Mouse (Mus musculus) adrenal gland, postnatal 4 days (tissue): Measurements from ENCODE around the gene Dnaaf2. TPM values are rescaled to one million over a fixed set of nuclear protein-coding genes. Genes with fewer than 3 reads are reported as not detected.
"Not testable (repeated sequence)": the region's sequence is repeated elsewhere in the genome, so short reads cannot be mapped to it uniquely, and the experiment has no call there.

ENCODE experiments used
- DNase-seq, 2 experiments: peaks; one replicate each; pipeline ENCODE4 v3.0.0; 2021 to 2022; ENCODE audit warnings: low spot score in 2 of 2, mixed read lengths in 2 of 2
- microRNA-seq: library from miRNA; unstranded; fragments of <30 nt; microRNA quantifications from one replicate; pipeline ENCODE4 v1.2.0, GENCODE M21; 2021
- total RNA-seq, 2 experiments: library from RNA; stranded (reverse); gene quantifications; 2 replicates each; pipeline ENCODE4 v1.2.3; 2021

Dnaaf2 gene
- total RNA-seq, 2 experiments from 2014 or later: 1.9 to 2.0 TPM

GRCm38 (mm10) chr12:69166861-69167581 is 31.2 kb downstream of the Dnaaf2 start:
- DNase-seq: not testable (repeated sequence)

DNA sequence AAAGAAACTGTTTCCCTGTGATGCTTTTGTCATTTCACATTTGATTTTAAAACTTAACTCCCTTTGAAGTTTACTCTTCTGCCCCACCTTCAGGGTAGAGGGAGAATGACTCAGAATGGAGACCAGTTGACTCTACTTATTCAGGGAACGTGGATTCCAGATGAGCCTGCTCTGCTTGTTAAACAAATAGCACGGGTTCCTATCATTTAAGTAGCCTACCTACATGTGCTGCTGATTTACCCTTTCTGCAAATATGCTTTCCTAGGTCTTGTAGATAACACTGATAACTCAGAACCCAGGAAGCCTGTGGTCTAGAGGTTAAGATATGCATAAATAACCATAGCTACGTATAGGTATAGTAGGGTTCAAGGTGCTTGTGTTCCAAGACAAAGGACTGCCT is 33.3 kb downstream of the Dnaaf2 start:
- DNase-seq: no peak

GRCm38 (mm10) chr12:69163586-69163985 is 34.6 kb downstream of the Dnaaf2 start:
- not testable (repeated sequence) for DNase-seq

DNA sequence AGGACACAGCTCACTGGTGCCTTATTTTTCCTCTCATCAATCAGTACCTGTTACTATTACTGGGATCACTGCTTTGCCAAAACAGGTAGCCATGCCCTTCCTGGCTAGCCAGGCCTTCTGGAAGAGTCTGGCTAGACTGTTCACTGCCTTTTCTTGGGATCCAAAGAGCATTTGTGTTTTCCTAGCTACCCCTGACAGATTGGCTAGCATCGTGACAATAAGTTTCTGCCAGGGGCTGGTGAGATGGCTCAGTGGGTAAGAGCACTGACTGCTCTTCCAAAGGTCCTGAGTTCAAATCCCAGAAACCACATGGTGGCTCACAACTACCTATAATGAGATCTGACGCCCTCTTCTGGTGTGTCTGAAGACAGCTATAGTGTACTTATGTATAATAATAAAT is 37.6 kb downstream of the Dnaaf2 start:
- not testable (repeated sequence) for DNase-seq

GRCm38 (mm10) chr12:69159578-69159940 is 38.7 kb downstream of the Dnaaf2 start:
- DNase-seq: no peak

GRCm38 (mm10) chr12:69158765-69159577 is 39.3 kb downstream of the Dnaaf2 start, which contains the start of gene Rps29:
Gene Rps29 (minus strand): TSS chr12:69159186.
- DNase-seq: peak; percentile 91 to 95

DNA sequence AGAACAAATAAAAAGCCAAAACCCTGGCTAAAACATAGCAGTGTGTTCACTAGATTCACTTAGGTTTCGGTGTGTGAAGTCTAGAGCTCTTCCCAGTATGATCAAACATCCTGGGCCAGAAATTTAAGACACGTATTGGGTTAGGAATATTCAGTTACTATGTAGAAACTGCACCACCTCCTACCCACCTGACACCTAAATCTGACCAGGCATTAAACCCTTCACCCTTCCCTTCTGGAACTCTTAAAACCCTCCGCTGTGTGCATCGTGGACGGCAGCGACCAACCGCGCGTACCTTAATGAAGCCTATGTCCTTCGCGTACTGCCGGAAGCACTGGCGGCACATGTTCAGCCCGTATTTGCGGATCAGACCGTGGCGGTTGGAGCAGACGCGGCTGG is 39.9 kb downstream of the Dnaaf2 start:
- DNase-seq: no peak

DNA sequence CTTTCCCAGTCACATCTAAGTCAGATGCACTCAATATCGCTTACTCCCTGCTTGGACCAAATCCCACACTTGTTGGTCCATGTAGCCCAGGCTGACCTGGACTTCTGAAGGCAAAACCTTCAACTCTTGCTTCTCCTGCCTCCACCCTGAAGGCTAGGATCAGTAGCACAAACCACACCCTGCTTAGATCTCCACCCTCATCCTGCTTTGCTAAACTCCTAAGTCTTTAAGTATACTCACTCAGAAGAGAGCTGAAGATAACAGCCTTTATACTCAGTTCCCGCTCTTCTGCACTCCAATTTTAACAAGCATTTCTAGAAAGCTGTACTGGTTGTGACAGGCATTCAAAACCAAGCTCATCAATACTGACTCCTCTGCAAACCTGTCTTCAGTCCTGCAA is 41.1 kb downstream of the Dnaaf2 start:
- no peak for DNase-seq

- DNase-seq: no peak
Measured at GRCm38 (mm10) chr12:69156436-69156835, 41.8 kb downstream of the Dnaaf2 start.

GRCm38 (mm10) chr12:69155923-69156322 is 42.3 kb downstream of the Dnaaf2 start:
- DNase-seq: no peak

GRCm38 (mm10) chr12:69150049-69150448 is 48.2 kb downstream of the Dnaaf2 start:
- DNase-seq: no peak

GRCm38 (mm10) chr12:69147166-69147735 is 51.0 kb downstream of the Dnaaf2 start:
- no peak for DNase-seq

DNA sequence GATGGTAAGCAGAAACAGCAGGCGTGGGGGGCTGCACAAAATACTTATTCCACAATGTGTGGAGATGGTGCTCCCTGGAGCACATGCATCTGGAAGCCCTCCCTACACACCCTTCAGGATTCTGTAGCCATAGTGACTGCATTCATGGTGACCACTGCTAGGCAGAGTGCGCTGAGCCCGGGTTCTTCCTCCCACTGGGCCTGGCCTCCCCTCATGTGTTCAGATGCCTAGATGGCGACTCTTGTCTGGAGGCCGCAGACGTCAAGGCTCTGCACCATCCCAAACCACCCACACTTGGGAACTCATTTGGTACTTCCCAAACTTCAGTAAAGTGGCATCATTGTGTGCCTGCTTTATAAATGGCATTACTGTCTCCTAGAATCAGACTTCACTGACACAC is 54.8 kb downstream of the Dnaaf2 start:
- DNase-seq: no peak

- DNase-seq: no peak
Measured at GRCm38 (mm10) chr12:69139841-69140240, 58.4 kb downstream of the Dnaaf2 start.

- DNase-seq: no peak
Measured at GRCm38 (mm10) chr12:69139201-69139600, 59.0 kb downstream of the Dnaaf2 start.

Small RNA genes lying within 50 kb of the gene (microRNA-seq; reads per million reads assigned to microRNA genes)
- not detected for gene Gm47287
- gene Gm47295: 1.8 reads per million

Other genes with a start within 250 kb of the Dnaaf2 start
- gene Rps29, start 39.2 kb downstream of the Dnaaf2 start, total RNA-seq: 1,000 to 10,000 TPM; 1,787 to 1,858 TPM
- gene Lrr1, start 29.6 kb downstream of the Dnaaf2 start, total RNA-seq: 1 to 10 TPM; 2.7 to 5.4 TPM
- gene Rpl36al, start 14.3 kb downstream of the Dnaaf2 start, total RNA-seq: 100 to 1,000 TPM; 523 to 531 TPM
- gene Mgat2, start 14.3 kb downstream of the Dnaaf2 start, total RNA-seq: 10 to 100 TPM; 51.4 to 53.9 TPM
- 1 to 10 TPM; 7.2 to 9.2 TPM for gene Gm49383, start 1.3 kb downstream of the Dnaaf2 start, total RNA-seq
- gene Gm49384, start 5.8 kb upstream of the Dnaaf2 start, total RNA-seq: 1 to 10 TPM; 8.5 to 9.2 TPM
- gene Pole2, start 29.8 kb upstream of the Dnaaf2 start, total RNA-seq: 1 to 10 TPM; 9.7 TPM
- gene Klhdc1, start 42.7 kb upstream of the Dnaaf2 start, total RNA-seq: 10 to 100 TPM; 12.6 to 12.8 TPM
- gene Klhdc2, start 98.3 kb upstream of the Dnaaf2 start, total RNA-seq: 10 to 100 TPM; 86.4 to 86.8 TPM
- gene Nemf, start 158.7 kb upstream of the Dnaaf2 start, total RNA-seq: 10 to 100 TPM; 45.4 to 49.9 TPM
- 100 to 1,000 TPM; 100 to 105 TPM for gene Arf6, start 173.7 kb upstream of the Dnaaf2 start, total RNA-seq
- 1 to 10 TPM; 1.1 to 1.2 TPM for gene Gm9887, start 174.0 kb upstream of the Dnaaf2 start, total RNA-seq